8 mouse cellular contexts compared by ENCODE assay signal in the genomic region with DNA sequence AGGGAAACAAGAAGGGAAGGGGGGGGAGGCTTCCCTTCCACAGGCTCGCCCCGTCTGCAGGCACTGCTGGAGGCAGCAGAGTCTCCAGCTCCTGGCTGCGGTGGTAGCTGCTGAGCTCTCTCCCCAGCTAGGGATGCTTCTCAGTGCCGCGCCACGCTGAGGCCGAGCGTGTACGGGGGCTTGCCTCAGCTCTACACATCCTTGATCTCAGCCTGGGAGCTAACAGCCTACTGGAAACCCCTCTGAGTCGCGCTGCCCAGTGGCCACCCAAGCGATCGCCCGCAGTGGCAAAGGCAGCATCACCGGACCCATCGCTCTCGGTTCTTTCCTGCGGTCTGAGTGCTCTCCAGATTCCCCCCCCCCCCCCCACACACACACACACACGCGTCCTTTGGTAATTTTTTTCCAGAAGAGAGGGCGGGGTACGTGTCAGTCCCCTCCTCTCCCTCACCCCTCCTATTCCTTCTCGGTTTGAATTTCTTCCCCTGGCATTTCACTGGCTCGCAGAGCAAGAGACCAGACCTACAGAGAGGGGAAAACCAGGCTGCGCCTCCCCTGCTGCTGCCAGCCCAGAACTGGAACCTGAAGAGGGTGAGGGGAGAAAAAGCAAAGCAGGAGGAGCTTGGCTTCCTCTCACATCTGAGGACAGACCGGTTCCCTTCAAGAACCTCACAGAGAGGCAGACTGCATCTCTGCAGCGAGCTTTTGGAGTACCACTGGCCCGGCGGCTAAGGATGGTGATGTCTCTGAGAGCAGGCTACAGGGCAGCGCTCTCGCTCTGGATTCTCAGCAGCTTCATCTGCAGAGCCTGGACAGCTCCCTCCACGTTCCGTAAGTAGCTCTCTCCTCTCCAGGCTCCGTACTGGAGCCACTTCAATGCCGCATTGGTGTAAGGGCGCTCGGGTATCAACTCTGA. TPM values are rescaled to one million over a fixed set of nuclear protein-coding genes. Genes with fewer than 3 reads are reported as not detected.
DNase-seq lines count a peak whose midpoint lies in the region; ATAC-seq and TF ChIP-seq lines count a peak whose summit lies in the region.
"Had no signal": no experiment of that assay in that cellular context is flagged by ENCODE, and none has a peak within 500 bp of the region (broad histone marks: within the 10 kb centered on the region; RNA-seq: fewer than 3 reads in every experiment).

No protein-coding gene starts in this region.

- WGBS in olfactory bulb, adult 2 months = under 1% methylated on average over 37 of the region's 37 CpGs

- DNase-seq in adrenal gland, postnatal 14 days = peak; percentile 25
- DNase-seq in cerebellum, adult 9-10 months = peak; percentile 86
- DNase-seq in left cerebral cortex, adult 8-10 months (ENCODE audit: low spot score in 2 of 2) = peak; percentile 67 to 70
- no peak for DNase-seq in urinary bladder, adult 2 months (ENCODE audit: low spot score)
- no peak for DNase-seq in c-Kit-positive CD71-positive TER-119-positive erythroid progenitor cells, embryonic 14.5 days (ENCODE audit: low spot score)

- TF ChIP-seq CTCF in olfactory bulb, adult 2 months (IDR thresholded peaks at IDR 0.05; ENCODE audit: insufficient read depth, low read depth, low read length) = no peak

- H3K4me1 ChIP-seq in olfactory bulb, adult 2 months (ENCODE audit: control insufficient read depth, insufficient read depth, low read length) = no peaks in the 10 kb centered on the region
- H3K4me1 ChIP-seq: megakaryocyte, embryonic 14.5 days had no signal

- peak; percentile 33; the same call in 1 of the 2 replicates for TF ChIP-seq POLR2A in olfactory bulb, adult 2 months (IDR thresholded peaks at IDR 0.05; ENCODE audit: insufficient read depth, low read depth, low read length)

- peak; percentile 82 for ATAC-seq in frontal cortex, adult (ENCODE audit: low TSS enrichment)

- H3K27ac ChIP-seq in olfactory bulb, adult 2 months (ENCODE audit: insufficient read depth, low read depth, low read length) = peak overlapping the region; percentile 99

- peak overlapping the region; percentile 93 for H3K4me3 ChIP-seq in olfactory bulb, adult 2 months (ENCODE audit: insufficient read depth, low read depth, low read length)
- H3K4me3 ChIP-seq: megakaryocyte, embryonic 14.5 days had no signal

RNA-seq across cellular contexts. Expression of a gene that starts 0.7 kb away (rescaled TPM):
- total RNA-seq in adrenal gland, postnatal 14 days (2021) = 1.2 and 1.3 TPM in 2 replicates
- 100 to 1,000 TPM; 112 to 127 (median 119) TPM for total RNA-seq in left cerebral cortex, adult 8-10 months (2022)
- not detected in 2 replicates for polyA plus RNA-seq in olfactory bulb, adult 2 months (2012; ENCODE audit: insufficient read depth, insufficient read length, low replicate concordance, missing spikeins)
- 18.0 and 23.6 TPM in 2 replicates for polyA plus RNA-seq in urinary bladder, adult 2 months (2012; rRNA removed)

Comparison
In these comparisons a context has a peak if more than half of its experiments do, and no peak if none do; other contexts are left out.
1. DNase-seq: peak in adrenal gland, postnatal 14 days (single experiment), cerebellum, adult 9-10 months (single experiment) and left cerebral cortex, adult 8-10 months (2 of 2); none in urinary bladder, adult 2 months (single experiment) and c-Kit-positive CD71-positive TER-119-positive erythroid progenitor cells, embryonic 14.5 days (single experiment).
2. RNA of a gene that starts 0.7 kb away (total RNA-seq): 112 to 127 TPM in left cerebral cortex, adult 8-10 months; 1.2 to 1.3 TPM in adrenal gland, postnatal 14 days; every median in the first group is over 10 times any median in the second.